Comparison of ENCODE assay signal across 8 mouse cellular contexts in genomic region chr6:37871137-37871851, GRCm38 (mm10). TPM values are rescaled to one million over a fixed set of nuclear protein-coding genes. Genes with fewer than 3 reads are reported as not detected.
DNase-seq lines count a peak whose midpoint lies in the region; TF ChIP-seq lines count a peak whose summit lies in the region.

No protein-coding gene starts in this region.

- peaks cover 41% of the 10 kb centered on the region for H3K9me3 ChIP-seq in ES-Bruce4 (replicated peaks; ENCODE audit: control insufficient read depth, insufficient read depth, low read length, poor library complexity, severe bottlenecking)

- H3K9ac ChIP-seq in ES-Bruce4 (ENCODE audit: low read depth, poor library complexity, severe bottlenecking), result peak overlapping the region; percentile 99

- peak; percentile 77 for DNase-seq in brain, embryonic 14.5 days (ENCODE audit: low read depth)
- peak; percentile 71 for DNase-seq in forelimb bud, embryonic 11.5 days (ENCODE audit: low read depth, low spot score)
- DNase-seq in heart, postnatal 4 days, result peak; percentile 67
- DNase-seq in layer of hippocampus, postnatal 10 days (ENCODE audit: low spot score in 2 of 2), result peak; percentile 60 to 69
- peak; percentile 39 for DNase-seq in lung, postnatal 25 days (ENCODE audit: low spot score)
- DNase-seq in retina, embryonic 14.5 days (ENCODE audit: low spot score), result peak; percentile 72
- peak; percentile 82 for DNase-seq in thymus, postnatal 4 days

- TF ChIP-seq CTCF in ES-Bruce4 (IDR thresholded peaks at IDR 0.05; ENCODE audit: low read depth, low read length), result no peak
- no peak for TF ChIP-seq CTCF in brain, embryonic 14.5 days (IDR thresholded peaks at IDR 0.05; ENCODE audit: borderline replicate concordance, extremely low read depth, insufficient read depth, insufficient read length)

- peaks cover 34% of the 10 kb centered on the region for H3K36me3 ChIP-seq in ES-Bruce4 (ENCODE audit: control insufficient read depth, insufficient read depth, low read length, poor library complexity, severe bottlenecking)

- H3K4me3 ChIP-seq in ES-Bruce4 (ENCODE audit: low read depth, low read length), result peak overlapping the region; percentile 95

- 0 out of 2 replicates have a peak, but pooled peaks cover 1% of the 10 kb centered on the region for H3K27me3 ChIP-seq in ES-Bruce4 (ENCODE audit: control insufficient read depth, insufficient read depth, low read length, poor library complexity, severe bottlenecking)

- H3K4me1 ChIP-seq in ES-Bruce4 (ENCODE audit: control insufficient read depth, insufficient read depth, low read length), result peaks cover 1% of the 10 kb centered on the region

- H3K27ac ChIP-seq in ES-Bruce4 (ENCODE audit: insufficient read depth, low read length), result peak overlapping the region; percentile 84

- TF ChIP-seq EP300 in ES-Bruce4 (IDR thresholded peaks at IDR 0.05; ENCODE audit: insufficient read depth, low read depth, low read length), result no peak

- no peak for TF ChIP-seq POLR2A in ES-Bruce4 (IDR thresholded peaks at IDR 0.05; ENCODE audit: insufficient read depth, low read length)
- peak; percentile 30; the same call in 1 of the 2 replicates for TF ChIP-seq POLR2A in brain, embryonic 14.5 days (IDR thresholded peaks at IDR 0.05; ENCODE audit: borderline replicate concordance, extremely low read depth, insufficient read depth, insufficient read length, poor library complexity, severe bottlenecking)

RNA-seq across cellular contexts. Expression of gene Trim24, which starts 0.7 kb away (rescaled TPM):
- 140 and 156 TPM in 2 replicates for polyA plus RNA-seq in ES-Bruce4 (2011; ENCODE audit: insufficient read depth, insufficient read length, low read depth, missing spikeins)
- 59.4 and 77.4 TPM in 2 replicates for polyA plus RNA-seq in brain, embryonic 14.5 days (2012; rRNA removed)
- 10 to 100 TPM; 50.8 to 60.3 TPM for total RNA-seq in heart, postnatal 4 days (2021)
- 10 to 100 TPM; 46.4 to 52.3 TPM for total RNA-seq in layer of hippocampus, postnatal 10 days (2021)

Comparison
In these comparisons a context has a peak if more than half of its experiments do, and no peak if none do; other contexts are left out.
1. Peak in every context shown above with its lines: DNase-seq, H3K4me3 ChIP-seq and H3K27ac ChIP-seq.